Mouse (Mus musculus) ES-Bruce4 (cell line): ENCODE measurements around the gene Isg20l2. TPM values are rescaled to one million over a fixed set of nuclear protein-coding genes. Genes with fewer than 3 reads are reported as not detected.

ENCODE experiments used
- H3K27ac ChIP-seq: 2 replicates; pipeline ENCODE4 v1.5.1; 2012; ENCODE audit warnings: low read length, inconsistent platforms; ENCODE audit not compliant: insufficient read depth
- H3K27me3 ChIP-seq: 2 replicates; pipeline ENCODE4 v1.6.1; 2012; ENCODE audit warnings: mild to moderate bottlenecking, low read length, inconsistent platforms; ENCODE audit not compliant: control insufficient read depth, poor library complexity, insufficient read depth, severe bottlenecking
- H3K36me3 ChIP-seq: 2 replicates; pipeline ENCODE4 v1.6.1; 2012; ENCODE audit warnings: inconsistent platforms, mild to moderate bottlenecking, low read length, moderate library complexity; ENCODE audit not compliant: control insufficient read depth, poor library complexity, insufficient read depth, severe bottlenecking
- H3K4me1 ChIP-seq: one replicate; pipeline ENCODE4 v1.8.1; 2011; ENCODE audit warnings: low read length; ENCODE audit not compliant: control insufficient read depth, insufficient read depth
- H3K4me3 ChIP-seq: 2 replicates; pipeline ENCODE4 v1.5.1; 2011; ENCODE audit warnings: low read depth, mild to moderate bottlenecking, low read length
- H3K9ac ChIP-seq: 2 replicates; pipeline ENCODE4 v1.6.1; 2012; ENCODE audit warnings: low read depth, mild to moderate bottlenecking, inconsistent platforms; ENCODE audit not compliant: poor library complexity, severe bottlenecking
- H3K9me3 ChIP-seq: replicated peaks from 2 replicates; pipeline ENCODE4 v1.6.1; 2012; ENCODE audit warnings: mild to moderate bottlenecking, low read length, inconsistent platforms; ENCODE audit not compliant: control insufficient read depth, poor library complexity, insufficient read depth, severe bottlenecking
- CTCF ChIP-seq: IDR thresholded peaks from one replicate; pipeline ENCODE4 v1.8.1; 2011; ENCODE audit warnings: low read depth, low read length
- EP300 ChIP-seq: IDR thresholded peaks from 2 replicates; pipeline ENCODE4 v1.6.1; 2011; ENCODE audit warnings: low read depth, low read length; ENCODE audit not compliant: insufficient read depth
- POLR2A ChIP-seq: IDR thresholded peaks from one replicate; pipeline ENCODE4 v1.8.1; 2011; ENCODE audit warnings: low read length; ENCODE audit not compliant: insufficient read depth
- polyA plus RNA-seq: library from polyadenylated mRNA; stranded (reverse); fragments of >200 nt; gene quantifications from 2 replicates; pipeline ENCODE4 v1.2.4, GENCODE M21; 2011; ENCODE audit warnings: low read depth; ENCODE audit not compliant: missing spikeins, insufficient read depth, insufficient read length

Isg20l2 gene
- polyA plus RNA-seq, 1 experiment, result 64.3 TPM

DNA sequence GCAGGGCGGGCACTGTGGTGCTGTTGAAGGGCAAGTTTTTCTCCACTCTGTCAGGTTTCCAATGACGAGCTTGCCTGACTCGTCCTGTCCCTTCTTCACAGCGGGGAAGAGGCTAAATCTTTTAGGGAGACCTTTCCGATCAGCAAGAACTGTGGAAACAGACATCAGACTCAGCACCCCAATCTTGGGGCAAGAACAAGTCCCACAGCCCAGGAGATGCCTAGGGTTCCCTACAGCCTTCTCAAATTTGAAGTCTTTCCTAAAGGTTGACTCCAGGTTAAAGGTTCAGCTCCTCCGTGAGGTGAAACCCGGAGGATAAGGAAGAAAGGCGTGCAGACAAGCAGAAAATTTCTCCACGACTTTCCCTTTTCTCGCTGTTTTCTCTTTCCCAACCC is 30.1 kb downstream of the Isg20l2 start:
- no peak overlapping the region for H3K27ac ChIP-seq
- peak overlapping the region; percentile 27; the same call in 1 of the 2 replicates for H3K9ac ChIP-seq
- peak overlapping the region; percentile 41 for H3K4me3 ChIP-seq
- no peaks in the 10 kb centered on the region for H3K4me1 ChIP-seq
- H3K9me3 ChIP-seq, result no peaks in the 10 kb centered on the region
- 0 out of 2 replicates have a peak, but pooled peaks cover 2% of the 10 kb centered on the region for H3K27me3 ChIP-seq
- TF ChIP-seq CTCF, result no peak
- TF ChIP-seq EP300, result no peak
- TF ChIP-seq POLR2A, result no peak
- no peaks in the 10 kb centered on the region for H3K36me3 ChIP-seq

- Histone ChIP-seq H3K4me3 (peak overlapping the region; percentile 41), H3K27ac (no peak overlapping the region), H3K4me1 (no peaks in the 10 kb centered on the region), H3K9me3 (no peaks in the 10 kb centered on the region), H3K9ac (peak overlapping the region; percentile 27; the same call in 1 of the 2 replicates), H3K27me3 (0 out of 2 replicates have a peak, but pooled peaks cover 2% of the 10 kb centered on the region), H3K36me3 (no peaks in the 10 kb centered on the region)
- TF ChIP-seq EP300, result peak; percentile 26; the same call in 1 of the 2 replicates
- peak; percentile 95 for TF ChIP-seq CTCF
- TF ChIP-seq POLR2A, result no peak
Observed at GRCm38 (mm10) chr3:87960586-87961191, 30.6 kb downstream of the Isg20l2 start.

DNA sequence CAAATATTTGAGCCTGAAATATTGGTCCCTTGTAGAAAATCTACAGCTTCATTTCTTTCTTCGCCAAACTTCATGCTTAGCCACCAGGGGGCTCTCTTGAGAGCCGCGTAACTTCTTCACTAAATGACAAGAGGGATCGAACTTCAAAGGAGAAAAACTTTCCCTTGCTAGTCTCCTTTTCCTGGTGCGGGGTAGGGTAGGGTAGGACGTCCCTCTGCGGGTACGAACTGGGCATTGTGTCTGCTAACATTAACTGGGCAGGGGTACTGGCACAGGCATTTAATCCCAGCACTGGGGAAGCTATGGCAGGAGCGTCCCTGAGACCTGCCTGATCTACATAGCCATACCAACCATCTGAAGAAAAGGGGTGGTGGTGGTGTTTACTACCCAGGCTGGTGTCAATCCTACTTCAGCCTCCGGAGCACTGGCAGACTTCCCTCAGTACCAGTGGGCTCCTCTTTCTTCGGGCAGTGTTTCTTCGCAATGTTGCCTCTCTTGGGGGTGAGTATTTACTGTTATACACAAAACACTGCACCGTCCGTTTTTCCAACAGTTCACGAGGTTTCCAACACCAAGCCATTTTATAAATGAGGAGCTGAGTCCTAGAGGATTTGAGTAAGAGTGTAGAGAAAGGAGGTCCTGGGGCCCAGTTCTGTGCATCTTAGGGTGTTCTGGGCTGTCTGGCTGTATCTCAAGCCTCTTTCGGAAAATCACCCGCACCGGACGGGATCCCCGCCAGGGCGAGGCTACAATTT is 40.2 kb downstream of the Isg20l2 start:
- Histone ChIP-seq H3K4me3 (peak overlapping the region; percentile 84), H3K9me3 (no peaks in the 10 kb centered on the region), H3K4me1 (peaks cover 1% of the 10 kb centered on the region), H3K27me3 (peaks cover 10% of the 10 kb centered on the region), H3K9ac (peak overlapping the region; percentile 51; the same call in 1 of the 2 replicates), H3K36me3 (no peaks in the 10 kb centered on the region), H3K27ac (no peak overlapping the region)
- TF ChIP-seq POLR2A (no peak), EP300 (no peak)

DNA sequence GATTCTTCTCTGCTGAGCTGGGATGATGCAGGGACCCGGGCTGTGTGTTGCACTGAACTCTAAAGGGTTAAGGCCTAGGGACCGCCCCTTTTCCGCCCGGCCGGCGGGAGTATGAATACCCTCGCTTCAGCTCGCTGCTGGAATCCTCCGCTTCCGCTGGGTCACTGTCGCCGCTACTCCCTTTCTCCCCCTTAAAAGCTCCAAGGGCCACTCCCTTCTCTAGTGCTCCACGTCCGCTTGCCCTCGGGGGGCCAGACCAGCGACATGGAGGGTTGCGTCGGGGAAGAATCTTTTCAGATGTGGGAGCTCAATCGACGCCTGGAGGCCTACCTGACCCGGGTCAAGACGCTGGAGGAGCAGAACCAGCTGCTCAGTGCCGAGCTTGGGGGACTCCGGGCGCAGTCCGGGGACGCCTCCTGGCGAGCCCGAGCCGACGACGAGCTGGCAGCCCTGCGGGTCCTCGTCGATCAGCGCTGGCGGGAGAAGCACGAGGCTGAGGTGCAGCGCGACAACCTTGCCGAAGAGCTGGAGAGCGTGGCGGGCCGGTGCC is 40.9 kb downstream of the Isg20l2 start, which contains the start of gene Nes:
Nes (plus strand) TSS at position 140 of the 550 bp plus-strand sequence.
- peak within 1 kb of the TSS; percentile 51 for H3K9ac ChIP-seq
- peaks cover 10% of the 10 kb centered on the region for H3K27me3 ChIP-seq
- H3K36me3 ChIP-seq, result no peaks in the 10 kb centered on the region
- peaks cover 1% of the 10 kb centered on the region for H3K4me1 ChIP-seq
- H3K9me3 ChIP-seq, result no peaks in the 10 kb centered on the region
- H3K27ac ChIP-seq, result no peak within 1 kb of the TSS
- no peak for TF ChIP-seq CTCF
- peak; percentile 9 for TF ChIP-seq POLR2A
- TF ChIP-seq EP300, result peak; percentile 50
- H3K4me3 ChIP-seq, result peak within 1 kb of the TSS; percentile 84

DNA sequence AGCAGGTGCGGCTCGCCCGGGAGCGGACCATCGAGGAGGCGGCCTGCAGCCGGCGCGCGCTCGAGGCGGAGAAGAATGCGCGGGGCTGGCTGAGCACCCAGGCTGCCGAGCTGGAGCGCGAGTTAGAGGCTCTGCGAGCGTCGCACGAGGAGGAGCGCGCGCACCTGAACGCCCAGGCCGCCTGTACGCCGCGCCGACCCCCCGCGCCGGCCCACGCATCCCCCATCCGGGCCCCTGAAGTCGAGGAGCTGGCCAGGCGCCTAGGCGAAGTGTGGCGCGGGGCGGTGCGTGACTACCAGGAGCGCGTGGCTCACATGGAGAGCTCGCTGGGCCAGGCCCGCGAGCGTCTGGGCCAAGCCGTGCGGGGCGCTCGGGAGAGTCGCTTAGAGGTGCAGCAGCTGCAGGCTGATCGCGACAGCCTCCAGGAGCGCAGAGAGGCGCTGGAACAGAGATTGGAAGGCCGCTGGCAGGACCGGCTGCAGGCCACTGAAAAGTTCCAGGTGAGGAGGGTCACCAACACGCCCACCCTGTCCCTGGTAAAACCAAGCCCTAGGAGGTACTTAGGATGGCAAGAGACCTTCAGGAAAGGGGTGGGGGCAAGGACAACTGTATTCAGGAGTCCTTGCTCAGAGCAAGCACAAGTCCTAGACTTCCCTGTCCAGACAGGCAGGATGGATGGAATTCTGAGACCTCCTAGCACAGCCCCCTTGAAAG is 41.5 kb downstream of the Isg20l2 start:
- Histone ChIP-seq H3K9me3 (no peaks in the 10 kb centered on the region), H3K27ac (no peak overlapping the region), H3K27me3 (peaks cover 10% of the 10 kb centered on the region), H3K36me3 (no peaks in the 10 kb centered on the region), H3K4me1 (peaks cover 1% of the 10 kb centered on the region), H3K4me3 (peak overlapping the region; percentile 70), H3K9ac (peak overlapping the region; percentile 51)
- TF ChIP-seq POLR2A (no peak), CTCF (no peak), EP300 (no peak)
